Mouse (Mus musculus) kidney, embryonic 15.5 days (tissue): ENCODE measurements around the gene Cbx2. TPM values are rescaled to one million over a fixed set of nuclear protein-coding genes. Genes with fewer than 3 reads are reported as not detected.

Source experiments
- ATAC-seq: fragments of 200-750 bp; cut with Nextera tagmentation; replicated peaks from 2 replicates; pipeline ENCODE4 v1.8.0; 2017; ENCODE audit warnings: moderate TSS enrichment; ENCODE audit not compliant: low FRiP score
- H3K27ac ChIP-seq: fragments of 300-500 bp; sonication (generic); 2 replicates; pipeline ENCODE4 v1.5.1; 2015; ENCODE audit warnings: mild to moderate bottlenecking, inconsistent platforms
- H3K27me3 ChIP-seq: fragments of 300-500 bp; sonication (generic); 2 replicates; pipeline ENCODE4 v1.6.1; 2015; ENCODE audit warnings: inconsistent platforms
- H3K36me3 ChIP-seq: fragments of 300-500 bp; sonication (generic); 2 replicates; pipeline ENCODE4 v1.6.1; 2015; ENCODE audit warnings: inconsistent platforms
- H3K4me1 ChIP-seq: fragments of 300-500 bp; sonication (generic); 2 replicates; pipeline ENCODE4 v1.6.1; 2015; ENCODE audit warnings: inconsistent platforms
- H3K4me2 ChIP-seq: fragments of 300-500 bp; sonication (generic); 2 replicates; pipeline ENCODE4 v1.6.1; 2015; ENCODE audit warnings: moderate library complexity, mild to moderate bottlenecking, inconsistent platforms
- H3K4me3 ChIP-seq: fragments of 300-500 bp; sonication (generic); replicated peaks from 2 replicates; pipeline ENCODE4 v1.5.1; 2015; ENCODE audit warnings: mild to moderate bottlenecking, inconsistent platforms
- H3K9ac ChIP-seq: fragments of 300-500 bp; sonication (generic); 2 replicates; pipeline ENCODE4 v1.6.1; 2015; ENCODE audit warnings: mild to moderate bottlenecking, inconsistent platforms
- H3K9me3 ChIP-seq: fragments of 300-500 bp; sonication (generic); replicated peaks from 2 replicates; pipeline ENCODE4 v1.6.1; 2016; ENCODE audit warnings: inconsistent platforms
- WGBS: fragments of 180-500 bp; shearing (Covaris S2); methylation state at CpG from one replicate; pipeline ENCODE4 v1.1.7; 2015; ENCODE audit warnings: mixed read lengths; 5-methylcytosine and 5-hydroxymethylcytosine counted together
- polyA plus RNA-seq: library from polyadenylated mRNA; unstranded; fragments of >200 nt; fragmentation: Nextera tagmentation; extraction: Ambion mirVana; gene quantifications from 2 replicates; pipeline ENCODE4 v1.2.1, GENCODE M21; 2015

The Cbx2 gene
- polyA plus RNA-seq, 1 experiment from 2014 or later = 40.7 TPM

DNA sequence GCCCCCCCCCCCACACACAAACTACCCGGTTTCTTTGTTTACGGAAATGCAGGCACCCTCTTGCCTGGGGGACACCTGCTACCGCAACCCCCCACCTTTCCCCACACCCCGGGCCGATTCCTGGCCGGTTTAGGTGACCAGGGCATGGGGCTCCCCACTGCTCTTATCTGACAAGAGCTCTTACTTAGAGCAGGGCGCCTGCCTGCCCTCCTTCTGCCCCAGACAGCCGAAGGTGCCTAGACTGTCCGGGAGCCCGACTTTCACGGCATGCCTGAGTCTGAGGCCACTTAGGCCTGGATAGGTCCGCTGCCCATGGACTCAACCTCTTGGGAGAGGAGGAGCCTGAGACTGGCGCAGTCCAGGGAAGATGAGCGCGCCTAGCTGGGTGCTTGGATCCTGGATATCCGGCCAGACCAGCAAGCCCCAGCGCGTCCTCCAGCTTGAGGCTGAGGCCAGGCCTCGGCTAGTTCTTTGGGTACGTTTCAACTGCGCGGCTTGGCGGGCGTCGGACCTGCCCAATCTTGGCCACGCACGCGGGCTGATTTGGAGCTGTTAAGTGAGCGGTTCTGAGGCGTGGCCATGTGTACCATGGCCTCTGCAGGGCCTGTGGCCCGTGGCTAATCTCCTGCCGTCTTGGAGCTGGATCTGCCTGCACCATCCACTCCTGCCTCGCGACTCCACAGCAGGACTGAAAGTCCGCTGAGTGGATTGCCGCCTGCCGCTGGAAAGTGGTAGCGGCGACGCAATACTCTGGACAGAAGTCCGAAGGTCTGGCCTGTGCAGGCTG, 22.0 kb downstream of the Cbx2 start:
- H3K4me2 ChIP-seq = peak overlapping the region; percentile 43
- H3K9ac ChIP-seq = 0 out of 2 replicates have a peak overlapping the region, but pooled peaks have one; percentile 1
- no peaks in the 10 kb centered on the region for H3K36me3 ChIP-seq
- H3K4me3 ChIP-seq = peak overlapping the region; percentile 21
- ATAC-seq = no peak
- H3K27ac ChIP-seq = no peak overlapping the region
- WGBS = 2% methylated on average over 41 of the region's 41 CpGs
- peaks cover 71% of the 10 kb centered on the region for H3K4me1 ChIP-seq
- peaks cover 87% of the 10 kb centered on the region for H3K27me3 ChIP-seq
- H3K9me3 ChIP-seq = no peaks in the 10 kb centered on the region

DNA sequence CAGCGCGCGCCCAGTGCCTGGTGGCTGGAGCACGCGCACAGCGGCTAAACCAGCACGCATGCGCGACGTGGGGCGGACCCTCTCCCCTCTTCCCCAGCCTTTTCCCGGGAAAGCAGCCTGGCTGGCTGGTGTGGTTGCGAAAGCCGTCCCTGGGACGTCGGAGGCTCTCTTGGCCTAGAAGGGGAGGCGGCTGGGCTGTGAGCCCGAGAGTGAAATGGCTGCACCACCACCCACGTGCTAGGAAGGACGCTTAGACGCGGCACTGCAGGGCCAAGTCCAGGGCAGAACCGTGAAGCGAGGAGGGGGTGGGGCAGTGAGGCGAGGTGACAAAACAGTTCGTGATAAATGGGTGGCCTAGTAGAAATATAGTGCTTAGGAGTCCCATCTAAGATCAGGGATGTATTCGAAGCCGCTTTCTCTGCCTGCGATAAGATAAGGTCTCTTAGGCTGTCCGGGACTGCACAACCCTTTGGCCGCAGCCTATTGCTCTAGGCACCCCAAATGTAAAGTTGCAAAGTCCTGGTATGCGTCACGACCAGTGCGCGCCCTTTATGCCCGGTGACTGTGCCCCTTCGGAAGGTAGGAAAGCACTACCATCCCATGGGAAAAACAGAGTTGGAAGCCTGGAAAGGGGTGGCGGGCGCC, 24.0 kb downstream of the Cbx2 start:
- peaks cover 57% of the 10 kb centered on the region for H3K4me1 ChIP-seq
- peak overlapping the region; percentile 39 for H3K4me3 ChIP-seq
- no peaks in the 10 kb centered on the region for H3K9me3 ChIP-seq
- H3K27me3 ChIP-seq = peaks cover 100% of the 10 kb centered on the region
- H3K36me3 ChIP-seq = no peaks in the 10 kb centered on the region
- WGBS = 1% methylated on average over 39 of the region's 39 CpGs
- no peak overlapping the region for H3K27ac ChIP-seq
- peak overlapping the region; percentile 6; the same call in 1 of the 2 replicates for H3K9ac ChIP-seq
- ATAC-seq = no peak
- peak overlapping the region; percentile 60 for H3K4me2 ChIP-seq

DNA sequence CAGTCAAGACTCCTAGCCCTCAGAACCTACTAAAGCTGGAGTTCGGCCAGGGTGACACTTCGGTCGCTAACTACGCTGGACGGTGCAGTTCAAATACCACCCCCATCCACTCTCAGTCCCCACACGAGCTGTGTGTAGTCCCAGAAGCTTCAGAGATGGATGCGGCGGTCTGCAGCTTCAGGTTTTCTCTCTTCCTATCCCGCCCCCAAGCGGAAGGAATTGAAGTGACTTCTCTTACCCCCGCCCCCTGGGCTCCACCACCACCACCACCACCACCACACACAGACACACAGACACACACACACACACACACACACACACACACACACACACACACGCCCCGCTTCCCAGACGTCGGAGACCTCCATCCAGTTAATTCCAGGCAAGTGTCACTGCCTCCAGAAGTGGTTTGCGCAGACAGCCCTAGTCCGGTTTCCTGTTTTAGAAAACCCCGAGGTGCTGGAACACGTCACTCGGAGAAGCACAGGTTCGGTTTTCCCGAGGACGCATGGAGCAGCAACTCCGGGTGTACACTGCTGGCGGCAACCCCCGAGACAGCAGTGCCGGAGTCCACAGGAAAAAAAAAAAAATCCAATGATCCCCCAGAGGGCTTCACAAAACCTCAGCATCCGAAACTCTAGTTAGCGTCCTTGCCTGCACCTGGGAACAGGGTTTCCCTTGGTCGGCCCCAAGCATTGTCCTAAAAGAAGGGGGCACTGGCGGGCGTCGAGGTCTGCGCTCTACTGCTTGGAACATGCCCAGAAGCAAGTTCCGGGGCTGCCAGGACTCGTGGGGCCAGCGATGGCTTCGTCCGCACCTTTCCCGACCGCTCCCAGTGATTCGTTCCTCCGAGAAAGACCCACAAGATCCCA, 24.7 kb downstream of the Cbx2 start:
- 0 out of 2 replicates have a peak, but pooled peaks have one; percentile 19 for ATAC-seq
- H3K4me2 ChIP-seq = peak overlapping the region; percentile 60
- peak overlapping the region; percentile 39 for H3K4me3 ChIP-seq
- H3K4me1 ChIP-seq = peaks cover 57% of the 10 kb centered on the region
- H3K27ac ChIP-seq = no peak overlapping the region
- no peaks in the 10 kb centered on the region for H3K9me3 ChIP-seq
- no peak overlapping the region for H3K9ac ChIP-seq
- 1% methylated on average over 43 of the region's 43 CpGs for WGBS
- no peaks in the 10 kb centered on the region for H3K36me3 ChIP-seq
- H3K27me3 ChIP-seq = peaks cover 100% of the 10 kb centered on the region

DNA sequence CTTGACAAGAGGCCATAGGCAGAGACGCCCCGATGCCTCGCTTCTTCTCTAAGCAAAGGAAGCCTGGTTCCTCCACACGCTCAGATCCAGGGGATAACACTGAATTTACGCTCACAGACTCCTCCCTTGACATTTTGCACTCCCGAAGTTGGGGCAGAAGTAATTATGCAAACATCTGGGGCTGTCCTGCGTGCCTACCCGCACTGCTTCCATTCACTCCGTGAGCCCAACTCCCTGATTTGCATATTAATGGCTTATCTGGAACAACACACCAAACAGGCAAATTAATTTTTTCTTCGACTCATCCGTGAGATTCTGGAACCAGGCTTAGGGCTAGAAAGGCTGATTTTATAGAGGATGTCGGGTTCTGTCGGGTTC, 25.4 kb downstream of the Cbx2 start:
- H3K4me1 ChIP-seq = peaks cover 57% of the 10 kb centered on the region
- WGBS = under 1% methylated on average over 13 of the region's 13 CpGs
- H3K9me3 ChIP-seq = no peaks in the 10 kb centered on the region

DNA sequence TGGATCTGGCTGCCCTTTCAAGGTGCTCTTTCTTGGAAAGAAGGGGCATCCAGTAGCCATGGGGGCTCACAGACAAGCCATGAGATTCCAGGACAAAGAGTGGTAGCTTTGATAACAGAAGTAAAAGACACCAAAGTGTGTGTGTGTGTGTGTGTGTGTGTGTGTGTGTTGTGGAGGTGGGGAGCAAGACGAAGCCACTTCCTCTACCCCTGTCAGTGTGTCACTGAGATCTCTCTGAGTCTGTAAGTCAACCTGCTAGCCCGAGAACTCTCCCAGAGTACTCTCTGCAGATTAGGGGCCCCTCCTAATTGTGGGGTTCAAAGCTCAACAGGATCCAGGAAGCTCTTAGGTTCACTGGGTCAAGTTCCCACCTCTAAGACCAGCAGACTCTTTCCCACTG, 27.6 kb downstream of the Cbx2 start:
- no peak overlapping the region for H3K9ac ChIP-seq
- peaks cover 99% of the 10 kb centered on the region for H3K27me3 ChIP-seq
- H3K27ac ChIP-seq = no peak overlapping the region
- no peaks in the 10 kb centered on the region for H3K9me3 ChIP-seq
- 0% methylated on average over 2 of the region's 2 CpGs for WGBS
- no peak overlapping the region for H3K4me3 ChIP-seq
- H3K4me2 ChIP-seq = no peak overlapping the region
- ATAC-seq = no peak
- H3K36me3 ChIP-seq = no peaks in the 10 kb centered on the region
- H3K4me1 ChIP-seq = peaks cover 61% of the 10 kb centered on the region

More for the DNA sequence above, 25.4 kb downstream of the Cbx2 start:
- Histone ChIP-seq H3K36me3 (no peaks in the 10 kb centered on the region), H3K4me3 (peak overlapping the region; percentile 39), H3K9ac (no peak overlapping the region), H3K27ac (no peak overlapping the region), H3K27me3 (peaks cover 100% of the 10 kb centered on the region), H3K4me2 (peak overlapping the region; percentile 60; the same call in 1 of the 2 replicates)
- no peak for ATAC-seq

DNA sequence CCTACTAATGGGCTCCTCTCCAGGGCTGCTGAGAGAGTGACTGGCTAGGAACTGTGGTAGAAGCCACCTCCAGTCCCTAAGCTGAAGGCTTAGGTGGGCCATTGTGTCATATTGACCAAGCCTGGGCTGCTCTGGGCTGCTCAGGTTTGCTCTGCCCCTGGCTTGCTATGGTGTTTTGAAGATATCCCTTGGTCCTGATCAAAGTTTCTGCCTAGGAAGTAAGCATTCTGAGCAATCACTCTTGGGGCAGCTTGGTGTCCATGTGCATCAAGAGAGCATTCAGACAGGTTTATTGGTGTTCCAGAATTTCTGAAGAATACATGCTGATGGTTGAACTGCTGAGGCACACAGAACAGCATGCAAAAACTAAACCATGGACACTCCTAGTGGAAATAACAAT, 28.7 kb downstream of the Cbx2 start:
- H3K4me1 ChIP-seq = peaks cover 68% of the 10 kb centered on the region
- ATAC-seq = no peak
- no peak overlapping the region for H3K4me2 ChIP-seq
- H3K27me3 ChIP-seq = peaks cover 97% of the 10 kb centered on the region
- no peaks in the 10 kb centered on the region for H3K9me3 ChIP-seq
- no peak overlapping the region for H3K4me3 ChIP-seq
- H3K36me3 ChIP-seq = no peaks in the 10 kb centered on the region
- H3K27ac ChIP-seq = no peak overlapping the region
- H3K9ac ChIP-seq = no peak overlapping the region

DNA sequence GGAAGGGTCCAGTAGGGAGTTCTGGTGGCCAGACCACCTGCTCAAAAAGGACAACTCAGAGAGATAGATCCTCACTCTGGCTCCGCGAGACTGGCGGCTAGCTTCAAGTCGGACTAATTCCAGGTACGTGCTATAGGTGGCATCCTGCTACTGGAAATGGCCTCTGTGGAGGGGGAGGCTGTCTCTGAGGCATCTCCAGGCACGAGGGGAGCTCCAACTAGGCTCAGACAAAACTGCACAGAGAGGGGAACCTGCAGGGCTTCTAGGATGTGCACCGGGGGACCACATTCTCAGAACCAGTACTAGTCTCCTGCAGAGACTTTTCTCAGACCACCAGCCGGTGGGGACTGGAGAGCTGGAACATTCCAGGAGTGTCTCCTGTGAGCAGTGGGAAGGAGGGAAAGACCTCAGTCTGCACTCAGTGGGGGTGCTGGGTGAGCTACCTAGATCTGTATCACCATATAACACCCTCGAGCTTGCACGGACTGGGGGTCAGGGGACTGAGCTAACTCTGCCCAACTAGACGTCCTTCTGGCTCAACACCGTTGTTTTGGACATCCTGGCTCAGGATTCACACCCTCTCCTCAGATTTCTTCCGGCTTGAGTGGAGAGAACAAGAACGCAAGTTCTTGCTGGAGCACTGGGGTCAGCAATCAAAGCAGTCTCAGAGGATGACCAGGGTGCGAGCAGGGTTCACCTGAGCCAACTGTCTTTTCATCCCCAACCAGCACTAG, 29.3 kb downstream of the Cbx2 start:
- Histone ChIP-seq H3K36me3 (no peaks in the 10 kb centered on the region), H3K9ac (no peak overlapping the region), H3K9me3 (no peaks in the 10 kb centered on the region), H3K4me2 (peak overlapping the region; percentile 72), H3K27ac (0 out of 2 replicates have a peak overlapping the region, but pooled peaks have one; percentile 56), H3K27me3 (peaks cover 91% of the 10 kb centered on the region), H3K4me1 (peaks cover 67% of the 10 kb centered on the region), H3K4me3 (peak overlapping the region; percentile 61; the same call in 1 of the 2 replicates)
- ATAC-seq = no peak
- WGBS = 3% methylated on average over 15 of the region's 15 CpGs

DNA sequence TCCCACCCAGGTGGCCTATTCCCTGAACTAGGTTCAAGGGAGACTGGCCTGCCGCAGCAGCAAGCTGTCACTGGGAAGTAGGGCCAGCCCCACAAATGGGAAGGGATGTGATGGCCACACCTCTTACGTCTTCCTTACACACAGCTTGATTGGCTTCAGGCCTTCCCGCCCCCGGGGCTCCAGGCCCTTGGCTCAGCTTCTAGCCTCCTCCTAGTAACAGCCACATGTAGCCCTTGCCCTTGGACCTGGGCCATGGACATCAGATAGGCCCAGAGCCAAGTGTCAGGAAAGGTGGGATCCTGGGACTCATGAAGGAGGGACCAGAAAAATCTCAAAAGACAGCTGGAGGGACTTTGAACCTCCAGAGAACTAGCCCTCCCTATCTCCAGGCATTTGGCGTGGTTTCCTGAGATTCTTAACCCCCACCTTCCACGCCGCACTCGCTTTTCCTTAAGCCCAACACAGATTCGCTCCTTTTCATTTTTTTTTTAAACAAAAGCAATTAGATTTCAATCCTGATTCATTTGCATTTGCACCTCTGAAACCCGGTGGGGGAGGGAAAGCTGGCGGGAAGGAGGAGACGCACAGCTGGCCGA, 30.0 kb downstream of the Cbx2 start:
- peak overlapping the region; percentile 56; the same call in 1 of the 2 replicates for H3K27ac ChIP-seq
- peak overlapping the region; percentile 32; the same call in 1 of the 2 replicates for H3K9ac ChIP-seq
- peak; percentile 30; the same call in 1 of the 2 replicates for ATAC-seq

DNA sequence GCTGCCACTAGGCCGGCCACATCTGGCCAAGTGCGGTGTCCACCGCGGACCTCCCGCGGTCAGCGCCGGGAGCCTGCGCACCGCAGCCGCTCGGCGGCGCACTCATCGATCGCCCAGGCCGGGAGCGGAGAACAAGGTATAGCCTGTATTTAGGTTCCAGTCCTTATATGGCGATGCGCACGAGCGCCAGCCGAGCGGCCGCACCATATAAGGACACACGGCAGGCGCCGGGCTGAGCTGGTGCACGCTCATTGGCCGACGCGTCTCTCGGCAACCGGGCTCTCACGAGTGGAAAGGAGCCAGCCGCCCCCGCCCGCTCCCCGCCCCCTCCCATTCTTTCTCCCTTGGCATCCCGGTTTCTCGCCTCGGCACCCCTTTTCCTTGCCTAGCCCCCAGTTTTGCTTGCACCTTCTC, 30.5 kb downstream of the Cbx2 start:
- Histone ChIP-seq H3K36me3 (no peaks in the 10 kb centered on the region), H3K27me3 (peaks cover 91% of the 10 kb centered on the region), H3K4me1 (peaks cover 67% of the 10 kb centered on the region), H3K4me2 (peak overlapping the region; percentile 72), H3K9ac (peak overlapping the region; percentile 32; the same call in 1 of the 2 replicates), H3K4me3 (peak overlapping the region; percentile 61), H3K27ac (peak overlapping the region; percentile 56; the same call in 1 of the 2 replicates), H3K9me3 (no peaks in the 10 kb centered on the region)
- WGBS = under 1% methylated on average over 42 of the region's 42 CpGs
- ATAC-seq = peak; percentile 88

More for the DNA sequence above, 30.0 kb downstream of the Cbx2 start:
- Histone ChIP-seq H3K4me3 (peak overlapping the region; percentile 61), H3K4me2 (peak overlapping the region; percentile 72), H3K27me3 (peaks cover 91% of the 10 kb centered on the region), H3K9me3 (no peaks in the 10 kb centered on the region), H3K4me1 (peaks cover 67% of the 10 kb centered on the region), H3K36me3 (no peaks in the 10 kb centered on the region)
- WGBS = 2% methylated on average over 13 of the region's 13 CpGs

DNA sequence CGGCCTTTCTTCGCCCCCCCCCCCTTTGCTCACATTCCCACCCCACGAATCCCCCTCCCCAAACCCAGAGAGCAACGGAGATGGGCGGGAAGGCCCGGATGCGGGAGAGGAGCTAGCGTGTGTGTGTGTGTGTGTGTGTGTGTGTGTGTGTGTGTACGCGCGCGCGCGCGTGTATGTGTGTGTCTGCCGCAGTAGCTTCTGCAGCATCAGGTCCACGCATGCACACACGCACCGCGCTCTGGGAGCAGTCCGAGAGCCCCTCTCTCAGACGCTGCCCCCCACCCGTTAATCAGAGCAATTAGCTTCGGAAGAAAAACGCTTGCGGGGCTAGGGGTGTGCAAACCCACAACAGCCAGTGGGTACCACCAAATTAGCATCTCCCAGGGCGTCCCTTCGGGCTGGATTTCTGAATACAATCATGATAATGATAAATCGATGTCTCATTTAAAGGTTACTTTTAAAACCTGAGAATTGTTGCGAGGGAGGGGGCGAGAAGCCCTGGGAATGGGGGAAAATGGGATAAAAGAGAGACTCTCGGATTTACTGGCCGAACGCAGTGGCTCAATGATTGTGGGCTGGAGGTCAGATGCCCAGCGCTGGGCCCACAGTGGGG, 31.1 kb downstream of the Cbx2 start:
- Histone ChIP-seq H3K27me3 (peaks cover 91% of the 10 kb centered on the region), H3K9ac (peak overlapping the region; percentile 14), H3K27ac (no peak overlapping the region), H3K4me1 (peaks cover 70% of the 10 kb centered on the region), H3K36me3 (no peaks in the 10 kb centered on the region), H3K4me3 (peak overlapping the region; percentile 61), H3K9me3 (no peaks in the 10 kb centered on the region), H3K4me2 (peak overlapping the region; percentile 72)
- ATAC-seq = no peak
- WGBS = 2% methylated on average over 33 of the region's 35 CpGs
